Mouse (Mus musculus): ENCODE results near the gene BC067074.
"Not testable (repeated sequence)": the region's sequence is repeated elsewhere in the genome, so short reads cannot be mapped to it uniquely, and the experiment has no call there.

Gene BC067074

DNA sequence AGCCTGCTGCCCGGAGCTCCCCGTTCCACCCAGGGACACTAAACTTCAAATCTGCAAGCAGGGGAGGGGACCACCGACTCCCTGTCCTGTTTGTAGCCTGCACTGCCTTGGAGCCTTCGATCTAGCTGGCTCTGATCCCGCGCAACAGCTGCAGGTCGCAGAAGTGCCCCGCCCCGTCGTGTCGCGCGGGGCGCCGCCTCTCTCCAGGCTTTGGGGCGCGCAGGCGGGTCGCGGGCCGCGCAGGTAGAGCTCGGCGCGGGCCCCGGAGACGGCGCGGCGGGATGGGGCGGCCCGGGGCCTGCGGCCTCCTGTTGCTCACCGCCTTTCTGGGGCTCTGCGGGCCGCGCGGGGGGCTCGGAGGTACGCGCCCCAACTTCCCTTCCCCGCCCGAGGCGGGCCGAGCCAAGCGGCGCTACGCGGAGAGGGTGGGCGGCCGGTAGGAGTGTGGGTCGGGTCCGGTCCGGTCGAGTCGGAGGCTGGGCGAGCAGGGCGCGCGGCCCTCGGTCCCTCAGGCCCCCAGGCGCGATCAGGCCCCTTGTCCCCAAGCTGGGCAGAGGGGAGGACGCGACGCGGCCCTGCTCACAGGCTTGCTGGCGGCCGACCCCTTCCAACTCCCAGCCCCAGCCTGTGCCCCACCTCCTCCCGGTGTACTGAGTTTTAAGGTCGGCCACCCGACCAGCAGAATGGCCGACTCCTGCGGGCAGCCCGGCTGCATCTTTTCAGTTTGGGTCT is at the start of gene BC067074:
Gene BC067074 (plus strand): TSS at position 185 of the 732 bp plus-strand sequence.
- no peak for DNase-seq (ENCODE audit: low spot score in 2 of 2)

GRCm38 (mm10) chr13:113245025-113245424 is 47.9 kb upstream of the BC067074 start:
- no peak for DNase-seq (ENCODE audit: low spot score in 2 of 2)

DNA sequence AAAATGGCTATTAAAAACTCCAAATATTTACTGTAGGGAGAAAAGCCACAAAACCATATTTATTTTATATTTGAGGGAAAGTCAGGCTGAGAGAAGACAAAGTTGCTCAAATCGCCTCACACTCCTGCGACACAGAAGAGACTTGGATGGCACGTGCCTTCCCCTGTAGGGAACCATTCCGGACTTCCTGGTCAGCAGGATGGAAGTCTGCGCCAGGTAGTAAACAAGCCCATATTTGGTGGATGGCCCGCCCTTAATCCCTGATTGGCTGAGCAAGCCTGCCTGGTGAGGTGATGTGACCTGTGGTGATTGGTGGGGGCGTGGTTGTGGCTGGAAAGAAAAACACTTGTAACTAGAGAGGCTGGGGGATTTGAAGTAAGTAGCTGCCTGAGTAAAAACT is 40.4 kb upstream of the BC067074 start:
- not testable (repeated sequence) for DNase-seq (ENCODE audit: low spot score in 2 of 2)

GRCm38 (mm10) chr13:113256766-113257165 is 36.2 kb upstream of the BC067074 start:
- no peak for DNase-seq (ENCODE audit: low spot score in 2 of 2)

- DNase-seq (ENCODE audit: low spot score in 2 of 2), result no peak
Observed at GRCm38 (mm10) chr13:113257190-113257589, 35.8 kb upstream of the BC067074 start.

DNA sequence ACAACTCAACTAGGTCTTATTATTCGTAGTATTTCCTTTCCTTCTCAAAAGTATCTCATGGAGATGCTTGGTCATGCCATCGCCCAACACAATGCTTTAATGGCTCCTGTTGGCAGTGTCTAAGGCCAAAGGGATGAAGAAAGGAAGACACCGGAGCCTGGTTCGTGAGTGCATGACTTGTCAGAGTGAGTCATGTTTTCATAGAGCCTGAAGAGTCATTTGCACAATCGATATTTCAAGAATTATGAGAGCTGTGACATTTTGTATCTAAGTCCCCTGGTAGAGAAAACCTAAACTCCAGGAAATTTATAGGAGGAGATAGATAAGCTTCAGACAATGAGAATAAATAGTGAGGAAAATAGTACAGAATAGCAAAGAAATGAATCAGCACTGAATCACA is 33.7 kb upstream of the BC067074 start:
- no peak for DNase-seq (ENCODE audit: low spot score in 2 of 2)

DNA sequence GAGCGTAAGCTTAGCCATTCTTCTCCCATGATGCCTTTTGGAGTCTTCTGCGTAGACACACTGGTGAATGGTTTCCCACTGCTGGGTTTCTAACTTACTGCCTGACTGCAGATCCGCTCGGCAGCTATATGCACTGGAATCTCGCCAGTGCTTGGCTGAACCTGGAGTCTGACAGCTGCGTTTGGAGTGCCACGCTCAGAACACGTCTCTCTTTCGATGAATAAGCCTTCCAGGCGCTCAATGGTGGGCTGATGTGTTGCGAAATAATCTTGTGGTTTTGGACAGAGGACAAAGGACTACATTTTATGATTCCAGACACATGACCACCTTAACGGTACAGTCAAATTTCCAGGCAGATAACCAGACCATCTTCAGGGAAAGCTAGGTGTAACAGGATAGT is 30.1 kb upstream of the BC067074 start:
- peak in 1 of 2 experiments; percentile 36 for DNase-seq (ENCODE audit: low spot score in 2 of 2)

DNA sequence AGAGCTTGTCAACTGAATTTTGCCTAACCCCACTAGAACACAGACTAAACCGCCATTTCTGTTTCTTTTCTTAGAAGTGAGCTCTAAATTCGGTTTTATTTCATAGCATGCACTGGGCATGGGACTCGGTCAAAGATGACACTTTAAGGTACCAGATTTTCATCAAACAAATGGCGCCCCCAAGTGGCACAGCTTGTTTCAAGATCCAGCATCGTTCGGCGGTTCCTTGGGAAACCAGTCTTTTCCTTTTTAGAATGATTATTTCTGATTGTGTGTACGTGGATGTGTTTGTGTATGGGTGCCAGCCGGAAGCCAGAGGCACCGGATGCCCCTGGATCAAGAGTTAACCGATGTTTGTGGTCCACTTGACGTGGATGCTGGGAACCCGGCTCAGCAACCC is 27.7 kb upstream of the BC067074 start:
- peak in 1 of 2 experiments; percentile 54 for DNase-seq (ENCODE audit: low spot score in 2 of 2)

DNA sequence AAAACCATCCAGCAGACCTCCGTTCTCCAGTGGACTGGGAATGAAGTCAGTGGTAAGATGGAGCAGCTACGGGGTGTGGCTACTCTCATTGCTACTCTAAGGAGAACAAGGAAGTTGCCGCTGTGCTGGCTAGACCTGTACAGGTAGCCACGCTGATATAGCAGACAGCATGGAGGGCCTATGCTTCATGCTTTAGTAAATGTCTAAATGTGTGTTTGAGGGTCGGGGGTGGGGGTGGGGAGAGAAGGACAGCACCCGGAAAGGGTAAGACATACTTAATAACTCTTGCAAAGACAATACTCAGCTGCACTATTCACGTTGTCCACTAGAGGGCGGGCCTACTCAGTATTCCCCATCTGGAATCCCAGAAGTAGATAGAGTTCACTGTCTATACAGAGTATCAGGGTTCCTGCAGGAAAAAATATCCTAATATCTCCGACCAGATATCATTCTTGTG is 26.4 kb upstream of the BC067074 start:
- DNase-seq (ENCODE audit: low spot score in 2 of 2), result peak in 1 of 2 experiments; percentile 78

GRCm38 (mm10) chr13:113267204-113267603 is 25.8 kb upstream of the BC067074 start:
- DNase-seq (ENCODE audit: low spot score in 2 of 2), result no peak

DNA sequence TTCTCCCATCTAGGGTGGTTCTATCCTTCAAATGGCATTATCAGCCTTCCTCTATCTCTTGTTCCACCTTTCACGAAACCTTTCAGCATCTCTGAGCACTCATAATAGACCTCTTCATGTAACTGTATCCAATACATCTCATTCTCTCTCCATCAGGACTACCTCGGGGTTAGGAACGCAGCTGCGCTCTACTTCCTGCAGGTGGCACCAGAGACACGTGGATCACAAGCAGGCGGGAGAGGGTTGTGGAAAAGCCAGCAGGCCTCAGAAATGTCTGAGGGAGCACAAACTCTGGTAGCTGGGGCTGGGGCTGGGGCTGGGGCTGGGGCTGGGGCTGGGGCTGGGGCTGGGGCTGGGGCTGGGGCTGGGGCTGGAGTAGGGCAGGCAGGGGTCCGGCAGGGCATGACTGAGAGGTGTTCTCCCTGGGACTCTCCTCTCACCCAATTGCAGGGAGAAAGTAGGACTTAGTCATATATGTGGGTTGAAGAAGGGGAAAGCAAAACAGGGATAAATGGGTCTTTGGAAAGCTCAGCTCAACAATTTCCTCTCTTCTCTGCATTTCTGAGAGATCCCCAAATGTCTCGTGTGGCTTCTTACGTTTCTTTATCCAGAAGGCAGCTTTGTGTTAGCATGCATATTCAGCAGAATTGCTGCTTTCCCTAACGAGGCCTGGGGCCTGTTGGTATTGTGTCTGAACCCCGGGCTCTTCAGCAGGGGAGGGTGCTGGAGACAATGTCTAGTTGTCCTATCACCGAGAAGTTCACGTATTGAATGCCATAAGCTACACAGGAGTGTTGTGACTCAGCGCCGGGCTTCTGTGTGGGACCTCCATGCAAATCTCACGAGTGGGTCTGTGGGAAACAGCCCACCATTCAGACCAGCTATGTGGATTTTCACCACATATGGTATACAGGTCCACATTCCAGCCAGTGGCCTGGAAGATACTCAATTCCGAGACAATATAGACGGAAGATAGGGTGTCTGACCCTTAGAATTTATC is 22.9 kb upstream of the BC067074 start:
- DNase-seq (ENCODE audit: low spot score in 2 of 2), result peak in 1 of 2 experiments; percentile 90

DNA sequence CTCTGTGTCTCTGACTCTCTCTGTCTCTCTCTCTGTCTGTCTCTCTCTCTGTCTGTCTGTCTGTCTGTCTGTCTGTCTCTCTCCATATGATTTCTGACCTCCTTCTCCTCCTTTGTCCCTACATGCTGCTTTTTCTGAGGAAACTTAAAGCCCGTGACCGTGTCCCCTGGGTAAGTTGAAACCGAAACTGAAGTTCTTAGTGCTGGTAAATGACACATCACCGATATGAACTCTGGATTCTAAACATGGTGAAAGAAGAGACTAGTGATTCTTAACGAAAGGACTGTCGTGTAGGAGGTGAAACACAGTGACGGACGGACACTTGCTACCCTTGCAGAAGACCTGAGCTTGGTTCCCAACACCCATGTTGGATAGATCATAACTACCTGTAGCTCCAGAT is 21.8 kb upstream of the BC067074 start:
- DNase-seq (ENCODE audit: low spot score in 2 of 2), result no peak

GRCm38 (mm10) chr13:113287141-113287540 is 5.8 kb upstream of the BC067074 start:
- DNase-seq (ENCODE audit: low spot score in 2 of 2), result no peak

GRCm38 (mm10) chr13:113288210-113289197 is 4.5 kb upstream of the BC067074 start:
- DNase-seq (ENCODE audit: low spot score in 2 of 2), result no peak

DNA sequence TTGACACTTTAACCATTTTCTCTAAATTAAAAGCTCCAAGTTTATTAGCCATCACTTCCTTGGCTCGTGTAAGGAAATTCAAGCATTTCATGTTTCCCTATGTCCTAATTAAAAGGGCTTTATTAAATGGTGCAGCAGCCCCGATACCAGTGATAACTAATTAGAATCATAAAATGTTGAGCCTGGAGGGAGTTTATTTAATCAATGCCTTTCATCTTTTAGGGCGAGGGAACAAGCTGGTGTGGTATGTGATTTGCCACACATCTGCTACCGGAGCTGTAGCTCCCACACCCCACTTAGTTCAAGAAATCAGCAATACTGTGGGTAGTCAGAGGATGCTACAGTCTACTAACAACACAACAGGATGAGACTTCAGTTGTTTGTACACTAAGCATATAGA is 3.2 kb upstream of the BC067074 start:
- DNase-seq (ENCODE audit: low spot score in 2 of 2), result no peak

- DNase-seq (ENCODE audit: low spot score in 2 of 2), result no peak
Observed at GRCm38 (mm10) chr13:113292001-113292400, 958 bp upstream of the BC067074 start.

- no peak for DNase-seq (ENCODE audit: low spot score in 2 of 2)
Observed at GRCm38 (mm10) chr13:113293707-113294432, 911 bp downstream of the BC067074 start.

GRCm38 (mm10) chr13:113295817-113296485 is 3.0 kb downstream of the BC067074 start:
- DNase-seq (ENCODE audit: low spot score in 2 of 2), result no peak

- no peak for DNase-seq (ENCODE audit: low spot score in 2 of 2)
Observed at GRCm38 (mm10) chr13:113306581-113306980, 13.6 kb downstream of the BC067074 start.

- no peak for DNase-seq (ENCODE audit: low spot score in 2 of 2)
Observed at GRCm38 (mm10) chr13:113319588-113319987, 26.6 kb downstream of the BC067074 start.

Measured in left cerebral cortex, adult 9 months (tissue).